Mouse (Mus musculus) forebrain, embryonic 16.5 days (tissue): ENCODE results near the gene Gm48552. TPM values are rescaled to one million over a fixed set of nuclear protein-coding genes. Genes with fewer than 3 reads are reported as not detected.
A peak's percentile ranks its signal among the peaks of the same experiment; 100 is the strongest.

Experiments used
- ATAC-seq: fragments of 200-750 bp; cut with Nextera tagmentation; 2 replicates; pipeline ENCODE4 v1.8.0; 2017; ENCODE audit warnings: mild to moderate bottlenecking, moderate library complexity
- H3K27ac ChIP-seq: fragments of 300-500 bp; sonication (generic); 2 replicates; pipeline ENCODE4 v1.5.1; 2014; ENCODE audit warnings: low read length, control low read depth
- H3K27me3 ChIP-seq: fragments of 300-500 bp; sonication (generic); replicated peaks from 2 replicates; pipeline ENCODE4 v1.6.1; 2014; ENCODE audit warnings: low read length; ENCODE audit not compliant: control insufficient read depth, insufficient read depth
- H3K36me3 ChIP-seq: fragments of 300-500 bp; sonication (generic); 2 replicates; pipeline ENCODE4 v1.6.1; 2014; ENCODE audit not compliant: control insufficient read depth, insufficient read depth
- H3K4me1 ChIP-seq: fragments of 300-500 bp; sonication (generic); replicated peaks from 2 replicates; pipeline ENCODE4 v1.6.1; 2014; ENCODE audit warnings: low read length; ENCODE audit not compliant: control insufficient read depth, insufficient read depth
- H3K4me2 ChIP-seq: fragments of 300-500 bp; sonication (generic); 2 replicates; pipeline ENCODE4 v1.6.1; 2014; ENCODE audit warnings: mild to moderate bottlenecking, low read length, control low read depth
- H3K4me3 ChIP-seq: fragments of 300-500 bp; sonication (generic); replicated peaks from 2 replicates; pipeline ENCODE4 v1.5.1; 2014; ENCODE audit warnings: mild to moderate bottlenecking, low read length, control low read depth
- H3K9ac ChIP-seq: fragments of 300-500 bp; sonication (generic); replicated peaks from 2 replicates; pipeline ENCODE4 v1.6.1; 2014; ENCODE audit warnings: low read depth, low read length, control low read depth
- H3K9me3 ChIP-seq: fragments of 300-500 bp; sonication (generic); 2 replicates; pipeline ENCODE4 v1.6.1; 2016; ENCODE audit warnings: low read length; ENCODE audit not compliant: control insufficient read depth
- WGBS: fragments of 180-500 bp; shearing (Covaris S2); extraction: QIAGEN DNeasy Blood & Tissue Kit; methylation state at CpG from one replicate; pipeline ENCODE4 v1.1.7; 2014; 5-methylcytosine and 5-hydroxymethylcytosine counted together
- polyA plus RNA-seq: library from polyadenylated mRNA; unstranded; fragments of >200 nt; fragmentation: Nextera tagmentation; extraction: Ambion mirVana; gene quantifications from 2 replicates; pipeline ENCODE4 v1.2.1, GENCODE M21; 2015

Gene Gm48552
- polyA plus RNA-seq, 1 experiment from 2014 or later: 2.2 TPM

DNA sequence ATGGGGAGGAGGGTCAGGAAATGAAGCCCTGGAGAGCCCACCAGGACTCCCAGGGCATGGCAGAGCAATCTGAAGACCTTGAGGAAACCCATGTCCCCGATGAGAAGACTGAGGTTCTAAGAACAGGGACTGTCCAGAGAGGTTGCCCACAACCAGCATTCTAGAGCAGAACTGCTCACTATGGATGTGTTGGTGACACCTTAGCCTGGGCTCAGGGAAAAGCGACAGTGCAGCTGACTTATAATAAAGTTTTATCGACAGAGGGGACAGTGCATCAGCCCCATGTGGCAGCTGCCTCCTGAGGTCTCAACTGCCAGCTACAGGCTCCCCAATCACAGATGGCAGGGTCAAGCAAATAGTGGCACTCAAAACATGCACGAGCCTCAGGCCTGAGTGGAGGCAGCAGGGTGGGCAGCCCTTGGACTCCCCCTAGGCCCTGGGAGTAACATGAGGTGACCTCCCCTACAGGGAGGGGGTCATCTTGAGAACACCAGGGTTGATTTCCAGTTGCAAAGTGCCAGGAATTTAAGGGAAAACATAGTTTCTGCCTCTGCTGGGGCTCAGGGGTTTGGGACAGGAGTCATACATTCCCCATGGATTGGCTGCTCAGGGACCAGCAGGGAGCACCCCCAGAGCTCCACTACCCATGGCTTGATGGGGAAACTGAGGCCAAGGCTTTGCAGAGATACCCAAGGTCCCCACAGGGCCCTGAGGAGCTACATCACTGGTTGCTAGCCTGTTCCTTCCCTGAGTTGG lies 32.4 kb downstream of the Gm48552 start:
- Histone ChIP-seq H3K4me1 (peaks cover 48% of the 10 kb centered on the region), H3K36me3 (no peaks in the 10 kb centered on the region), H3K4me3 (no peak overlapping the region), H3K4me2 (no peak overlapping the region), H3K27me3 (no peaks in the 10 kb centered on the region), H3K27ac (no peak overlapping the region), H3K9ac (no peak overlapping the region), H3K9me3 (no peaks in the 10 kb centered on the region)
- 76% methylated on average over 4 of the region's 4 CpGs for WGBS
- no peak for ATAC-seq

DNA sequence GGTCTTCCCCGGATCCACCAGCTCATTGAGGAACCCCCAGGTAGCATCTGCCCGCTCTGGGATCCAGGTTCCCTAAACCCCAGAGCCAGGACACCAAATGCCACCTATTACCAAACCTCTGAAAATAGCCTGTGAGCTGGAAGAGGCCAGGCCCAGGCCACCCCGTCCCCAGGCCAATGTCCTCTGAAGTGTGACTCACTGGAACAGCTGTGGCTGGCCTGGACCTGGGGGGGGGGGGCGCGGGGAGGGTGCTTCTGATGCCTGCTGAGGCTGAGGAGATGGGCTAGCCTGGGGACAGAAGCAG lies 32.9 kb downstream of the Gm48552 start:
- peaks cover 48% of the 10 kb centered on the region for H3K4me1 ChIP-seq
- WGBS: 88% methylated on average over 5 of the region's 5 CpGs

DNA sequence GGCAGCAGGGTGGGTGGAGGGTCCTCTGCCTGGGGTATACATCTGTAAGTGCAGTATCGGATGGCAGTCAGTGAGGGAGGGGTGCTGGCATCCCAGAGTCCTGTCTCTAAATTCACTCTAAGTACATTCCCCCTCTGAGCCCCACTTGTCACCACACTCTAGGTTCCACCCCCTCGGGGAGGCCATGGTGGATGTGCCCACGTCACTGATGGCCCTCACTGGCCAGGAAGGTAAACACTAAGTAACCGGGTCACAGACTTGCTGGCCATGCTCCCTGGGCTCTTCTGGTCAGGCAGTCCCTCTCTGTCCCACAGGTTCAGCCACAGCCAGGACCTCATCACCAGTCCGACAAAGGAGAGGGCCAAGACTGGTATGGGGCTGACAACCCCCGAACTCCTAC lies 33.4 kb downstream of the Gm48552 start:
- H3K27me3 ChIP-seq: no peaks in the 10 kb centered on the region
- no peak overlapping the region for H3K4me2 ChIP-seq
- no peak overlapping the region for H3K27ac ChIP-seq
- WGBS: 75% methylated on average over 6 of the region's 6 CpGs
- H3K4me1 ChIP-seq: peaks cover 48% of the 10 kb centered on the region
- H3K36me3 ChIP-seq: no peaks in the 10 kb centered on the region
- H3K4me3 ChIP-seq: no peak overlapping the region
- no peak overlapping the region for H3K9ac ChIP-seq
- no peak for ATAC-seq
- H3K9me3 ChIP-seq: no peaks in the 10 kb centered on the region

More for the DNA sequence above, 32.9 kb downstream of the Gm48552 start:
- Histone ChIP-seq H3K4me3 (no peak overlapping the region), H3K27ac (no peak overlapping the region), H3K36me3 (no peaks in the 10 kb centered on the region), H3K9ac (no peak overlapping the region), H3K9me3 (no peaks in the 10 kb centered on the region), H3K27me3 (no peaks in the 10 kb centered on the region), H3K4me2 (no peak overlapping the region)
- no peak for ATAC-seq

DNA sequence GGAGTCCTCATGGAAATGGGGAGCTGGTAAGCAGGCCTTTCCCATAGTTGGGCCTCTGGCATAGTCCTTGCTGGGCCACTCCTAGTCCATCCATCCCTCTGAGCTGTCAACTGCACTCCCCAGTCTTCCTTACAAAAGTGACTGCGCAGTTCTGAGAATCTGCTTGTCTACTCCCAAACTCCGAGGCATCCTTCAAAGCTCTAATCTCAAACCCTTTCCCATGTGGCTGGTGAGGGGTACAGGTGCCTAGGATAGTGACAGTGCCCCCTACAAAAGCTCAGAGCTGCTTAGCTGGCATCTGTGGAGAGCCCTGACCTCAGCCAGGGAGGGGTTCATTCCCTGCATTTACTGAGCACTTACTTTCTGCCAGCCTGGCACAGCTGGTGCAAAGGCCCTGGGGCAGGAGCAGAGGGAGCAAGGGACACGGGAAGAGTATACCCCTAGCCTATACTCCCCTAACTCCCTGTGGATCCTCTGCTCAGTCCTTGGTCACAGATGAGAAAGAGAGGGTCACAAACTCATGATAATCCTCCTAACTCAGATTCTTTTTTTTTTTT lies 33.9 kb downstream of the Gm48552 start:
- H3K27me3 ChIP-seq: peaks cover 3% of the 10 kb centered on the region; the same call in 1 of the 2 replicates
- no peak overlapping the region for H3K9ac ChIP-seq
- no peak overlapping the region for H3K27ac ChIP-seq
- WGBS: 84% methylated on average over 3 of the region's 3 CpGs
- no peaks in the 10 kb centered on the region for H3K36me3 ChIP-seq
- no peak for ATAC-seq
- no peaks in the 10 kb centered on the region for H3K9me3 ChIP-seq
- H3K4me2 ChIP-seq: no peak overlapping the region
- no peak overlapping the region for H3K4me3 ChIP-seq
- H3K4me1 ChIP-seq: peaks cover 45% of the 10 kb centered on the region

DNA sequence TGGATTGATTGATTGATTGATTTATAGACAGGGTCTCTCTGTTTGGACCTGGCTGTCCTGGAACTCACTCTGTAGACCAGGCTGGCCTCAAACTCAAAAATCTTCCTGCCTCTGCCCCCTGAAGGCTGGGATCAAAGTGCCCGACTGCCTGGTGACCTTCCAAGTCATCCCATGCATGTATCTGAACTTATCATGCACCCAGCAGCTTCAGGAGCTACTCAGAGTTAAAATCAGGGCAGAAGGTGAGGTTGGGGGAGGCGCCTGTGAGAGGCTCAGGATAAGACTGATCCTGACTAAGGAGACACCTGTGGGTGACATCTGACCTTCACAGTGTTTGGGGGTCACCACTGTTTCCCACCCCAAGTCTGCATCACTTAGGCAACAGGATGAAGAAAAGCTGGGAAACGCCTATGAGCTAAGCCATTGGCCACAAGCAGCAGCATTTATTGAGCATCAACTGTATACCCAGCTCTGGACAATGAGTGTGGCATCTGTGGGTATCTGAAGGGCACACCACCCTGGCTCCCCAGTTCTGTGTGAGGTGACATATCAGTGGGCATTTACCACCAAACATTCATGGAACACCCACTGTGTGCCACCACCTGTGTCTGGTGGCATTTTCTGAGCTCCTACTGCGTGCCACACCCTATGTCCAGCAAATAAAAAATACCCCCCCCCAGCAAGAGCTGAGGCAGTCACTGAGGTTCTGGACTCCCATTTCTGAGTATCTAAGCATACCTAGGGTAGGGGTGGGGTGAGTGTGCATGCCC lies 34.9 kb downstream of the Gm48552 start:
- H3K27ac ChIP-seq: no peak overlapping the region
- no peak overlapping the region for H3K4me3 ChIP-seq
- peaks cover 36% of the 10 kb centered on the region for H3K4me1 ChIP-seq
- ATAC-seq: no peak
- no peaks in the 10 kb centered on the region for H3K36me3 ChIP-seq
- H3K4me2 ChIP-seq: no peak overlapping the region
- 68% methylated on average over 4 of the region's 4 CpGs for WGBS
- no peak overlapping the region for H3K9ac ChIP-seq
- peaks cover 3% of the 10 kb centered on the region; the same call in 1 of the 2 replicates for H3K27me3 ChIP-seq
- H3K9me3 ChIP-seq: no peaks in the 10 kb centered on the region

DNA sequence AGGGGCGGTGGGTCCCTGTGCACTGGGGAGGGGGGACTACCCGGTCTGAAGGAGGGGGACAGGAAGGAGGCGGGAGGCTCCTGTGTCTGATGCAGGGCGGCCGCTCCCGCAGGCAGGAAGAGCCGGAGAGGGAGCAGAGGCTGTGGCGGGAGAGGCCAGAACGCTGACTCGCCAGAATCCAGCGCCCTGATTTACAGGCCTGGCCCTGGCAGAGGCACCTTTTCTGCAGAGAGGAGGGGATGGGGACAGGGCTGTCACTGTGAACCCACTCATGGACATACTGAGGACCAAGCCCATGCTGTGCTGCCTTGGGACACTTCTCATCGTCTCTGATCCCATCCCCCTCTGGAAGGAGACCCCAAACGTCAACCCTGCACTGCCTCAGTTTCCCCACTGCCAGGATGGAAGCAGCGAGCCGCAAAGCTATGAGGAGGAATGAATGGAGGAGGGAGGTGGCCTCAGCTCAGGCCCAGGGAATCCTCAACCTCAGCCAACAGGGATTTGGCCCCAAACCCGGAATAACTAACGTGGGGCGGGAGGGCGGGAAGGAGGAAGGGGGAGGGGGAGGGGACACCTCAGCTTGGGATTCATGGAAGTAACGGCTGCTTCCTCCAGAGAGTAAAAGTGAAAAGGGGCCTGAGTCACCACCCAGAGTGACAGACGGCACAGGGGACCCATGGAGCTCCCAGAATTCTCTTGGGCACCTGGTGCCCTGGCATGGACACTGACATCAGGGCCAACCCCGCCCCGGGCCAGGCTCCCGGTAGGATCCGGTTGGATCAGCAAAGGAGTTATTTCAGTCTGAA lies 35.6 kb downstream of the Gm48552 start:
- Histone ChIP-seq H3K4me3 (no peak overlapping the region), H3K4me1 (peaks cover 34% of the 10 kb centered on the region), H3K36me3 (no peaks in the 10 kb centered on the region), H3K27me3 (peaks cover 3% of the 10 kb centered on the region; the same call in 1 of the 2 replicates), H3K4me2 (peak overlapping the region; percentile 20), H3K27ac (peak overlapping the region; percentile 47; the same call in 1 of the 2 replicates), H3K9me3 (no peaks in the 10 kb centered on the region), H3K9ac (no peak overlapping the region)
- WGBS: 6% methylated on average over 22 of the region's 25 CpGs
- ATAC-seq: no peak

DNA sequence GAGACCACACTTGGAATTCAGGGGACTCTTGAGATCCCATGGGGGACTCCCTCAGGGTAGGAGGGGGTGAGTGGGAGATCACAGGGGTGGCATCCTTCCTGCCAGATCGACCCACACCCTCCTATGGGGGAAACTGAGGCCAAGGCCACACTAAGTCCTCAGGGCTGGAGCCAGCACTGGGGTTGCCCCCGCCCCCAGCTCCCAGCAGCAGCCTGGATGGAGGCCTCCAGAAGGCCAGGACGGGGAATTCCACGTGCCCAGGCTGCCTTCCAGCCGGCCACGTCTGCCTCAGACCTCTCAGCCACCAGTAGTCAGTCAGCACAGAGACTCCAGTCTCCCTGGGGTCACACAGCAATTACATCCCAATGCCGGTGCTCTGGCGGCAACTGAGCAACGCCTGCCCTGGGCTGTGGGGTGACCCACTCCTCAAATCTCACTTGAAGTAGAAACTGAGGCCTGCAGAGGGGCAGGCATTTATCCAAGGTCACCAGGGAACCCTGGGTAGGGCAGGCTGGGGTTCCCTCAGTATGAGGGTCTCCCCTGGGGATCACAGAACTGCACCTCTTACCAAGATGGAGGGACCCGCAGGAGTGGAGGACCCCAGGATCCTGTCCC lies 36.5 kb downstream of the Gm48552 start:
- peaks cover 37% of the 10 kb centered on the region for H3K4me1 ChIP-seq
- no peaks in the 10 kb centered on the region for H3K36me3 ChIP-seq
- peaks cover 3% of the 10 kb centered on the region; the same call in 1 of the 2 replicates for H3K27me3 ChIP-seq
- H3K9ac ChIP-seq: 0 out of 2 replicates have a peak overlapping the region, but pooled peaks have one; percentile 17
- H3K27ac ChIP-seq: peak overlapping the region; percentile 47
- WGBS: 32% methylated on average over 10 of the region's 10 CpGs
- no peak for ATAC-seq
- no peaks in the 10 kb centered on the region for H3K9me3 ChIP-seq
- H3K4me3 ChIP-seq: no peak overlapping the region
- H3K4me2 ChIP-seq: peak overlapping the region; percentile 67

DNA sequence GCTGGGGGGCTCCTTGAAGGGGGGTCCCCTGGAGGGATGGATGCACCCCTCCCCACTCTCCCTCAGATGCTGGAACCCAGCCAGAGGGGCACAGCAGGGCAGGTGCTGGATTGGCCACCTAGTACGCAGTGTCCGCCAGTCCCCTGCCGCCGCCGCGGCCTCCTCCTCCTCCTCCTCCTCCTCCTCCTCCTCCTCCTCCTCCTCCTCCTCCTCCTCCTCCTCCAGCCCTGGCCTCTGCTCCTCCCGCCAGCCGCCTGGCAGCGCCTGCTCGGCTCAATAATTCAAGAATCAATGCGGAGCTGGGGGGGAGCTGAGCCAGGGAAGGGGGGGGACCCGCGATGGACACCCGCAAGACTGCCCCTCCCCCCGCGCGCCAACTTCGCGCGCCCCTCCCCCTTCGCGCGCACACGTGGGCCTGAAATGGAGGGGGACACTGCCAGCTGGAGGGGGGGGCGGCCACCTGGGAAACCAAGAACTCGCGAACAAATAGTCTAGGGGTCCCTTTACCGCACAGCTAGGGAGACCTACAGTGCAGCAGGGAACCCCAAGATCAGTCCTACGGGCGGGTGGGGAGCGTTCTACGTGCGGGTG lies 37.4 kb downstream of the Gm48552 start:
- H3K36me3 ChIP-seq: no peaks in the 10 kb centered on the region
- WGBS: under 1% methylated on average over 20 of the region's 33 CpGs
- H3K27me3 ChIP-seq: peaks cover 3% of the 10 kb centered on the region; the same call in 1 of the 2 replicates
- H3K4me2 ChIP-seq: peak overlapping the region; percentile 67
- H3K27ac ChIP-seq: 0 out of 2 replicates have a peak overlapping the region, but pooled peaks have one; percentile 27
- no peak for ATAC-seq
- H3K9ac ChIP-seq: peak overlapping the region; percentile 58
- H3K4me1 ChIP-seq: peaks cover 40% of the 10 kb centered on the region
- peak overlapping the region; percentile 45 for H3K4me3 ChIP-seq
- H3K9me3 ChIP-seq: no peaks in the 10 kb centered on the region
